Mouse (Mus musculus) hindbrain, postnatal 0 days (tissue): Measurements from ENCODE around the gene Kcnj10. TPM values are rescaled to one million over a fixed set of nuclear protein-coding genes. Genes with fewer than 3 reads are reported as not detected.

ENCODE experiments used
- ATAC-seq: fragments of 200-750 bp; cut with Nextera tagmentation; 2 replicates; pipeline ENCODE4 v1.8.0; 2017; ENCODE audit warnings: mild to moderate bottlenecking, moderate TSS enrichment, moderate library complexity
- DNase-seq: peaks from one replicate; pipeline ENCODE4 v3.0.0-alpha.2; 2015; ENCODE audit warnings: low spot score
- H3K27ac ChIP-seq: fragments of 300-500 bp; sonication (generic); 2 replicates; pipeline ENCODE4 v1.5.1; 2014; ENCODE audit warnings: mild to moderate bottlenecking
- H3K27me3 ChIP-seq: fragments of 300-500 bp; sonication (generic); 2 replicates; pipeline ENCODE4 v1.6.1; 2014; ENCODE audit warnings: low read length, mixed read lengths; ENCODE audit not compliant: insufficient read depth
- H3K36me3 ChIP-seq: fragments of 300-500 bp; sonication (generic); 2 replicates; pipeline ENCODE4 v1.6.1; 2014; ENCODE audit warnings: low read length, mixed read lengths; ENCODE audit not compliant: insufficient read depth
- H3K4me1 ChIP-seq: fragments of 300-500 bp; sonication (generic); 2 replicates; pipeline ENCODE4 v1.6.1; 2014; ENCODE audit warnings: antibody characterized with exemption, low read length, mixed read lengths; ENCODE audit not compliant: insufficient read depth
- H3K4me2 ChIP-seq: fragments of 300-500 bp; sonication (generic); 2 replicates; pipeline ENCODE4 v1.6.1; 2014; ENCODE audit warnings: low read depth, mild to moderate bottlenecking, low read length, moderate library complexity, mixed read lengths
- H3K4me3 ChIP-seq: fragments of 300-500 bp; sonication (generic); 2 replicates; pipeline ENCODE4 v1.5.1; 2014; ENCODE audit warnings: low read length
- H3K9ac ChIP-seq: fragments of 300-500 bp; sonication (generic); replicated peaks from 2 replicates; pipeline ENCODE4 v1.6.1; 2014; ENCODE audit warnings: mild to moderate bottlenecking, low read length, moderate library complexity, mixed read lengths
- H3K9me3 ChIP-seq: fragments of 300-500 bp; sonication (generic); 2 replicates; pipeline ENCODE4 v1.6.1; 2016; ENCODE audit warnings: low read length, mixed read lengths
- CTCF ChIP-seq: IDR thresholded peaks from 2 replicates; pipeline ENCODE4 v1.5.1; 2016; ENCODE audit warnings: antibody characterized with exemption, control low read depth, low read depth
- WGBS: fragments of 180-500 bp; shearing (Covaris S2); extraction: QIAGEN DNeasy Blood & Tissue Kit; methylation state at CpG from one replicate; pipeline ENCODE4 v1.1.7; 2014; 5-methylcytosine and 5-hydroxymethylcytosine counted together
- polyA plus RNA-seq: library from polyadenylated mRNA; unstranded; fragments of >200 nt; fragmentation: Nextera tagmentation; extraction: Ambion mirVana; gene quantifications from 2 replicates; pipeline ENCODE4 v1.2.1, GENCODE M21; 2015
- total RNA-seq: library from RNA; depleted of rRNA; stranded (reverse); fragments of >200 nt; gene quantifications from 2 replicates; pipeline ENCODE4 v1.2.3, GENCODE M21; 2014

Gene Kcnj10
- total and polyA plus RNA-seq, 2 experiments from 2014 or later = 5.4 to 8.6 TPM

- H3K9me3 ChIP-seq = no peaks in the 10 kb centered on the region
- TF ChIP-seq CTCF = peak; percentile 34; the same call in 1 of the 2 replicates
- 76% methylated on average over 3 of the region's 3 CpGs for WGBS
- no peak overlapping the region for H3K4me2 ChIP-seq
- H3K4me3 ChIP-seq = no peak overlapping the region
- H3K27ac ChIP-seq = no peak overlapping the region
- DNase-seq (no peak), ATAC-seq (no peak)
- no peaks in the 10 kb centered on the region for H3K27me3 ChIP-seq
- H3K4me1 ChIP-seq = peaks cover 9% of the 10 kb centered on the region
- H3K36me3 ChIP-seq = no peaks in the 10 kb centered on the region
- no peak overlapping the region for H3K9ac ChIP-seq
These were observed 35.4 kb upstream of the Kcnj10 start for GRCm38 (mm10) chr1:172305635-172306034.

GRCm38 (mm10) chr1:172306196-172306595, 34.8 kb upstream of the Kcnj10 start:
- DNase-seq = no peak
- Histone ChIP-seq H3K9ac (no peak overlapping the region), H3K4me1 (peaks cover 3% of the 10 kb centered on the region), H3K36me3 (no peaks in the 10 kb centered on the region), H3K4me2 (no peak overlapping the region), H3K4me3 (no peak overlapping the region), H3K27me3 (no peaks in the 10 kb centered on the region), H3K27ac (no peak overlapping the region), H3K9me3 (no peaks in the 10 kb centered on the region)
- TF ChIP-seq CTCF = no peak
- WGBS = 87% methylated on average over 4 of the region's 4 CpGs
- no peak for ATAC-seq

GRCm38 (mm10) chr1:172306885-172307284, 34.1 kb upstream of the Kcnj10 start:
- H3K9ac ChIP-seq = no peak overlapping the region
- WGBS = 50% methylated on average over 6 of the region's 6 CpGs
- no peaks in the 10 kb centered on the region for H3K9me3 ChIP-seq
- H3K36me3 ChIP-seq = no peaks in the 10 kb centered on the region
- no peak overlapping the region for H3K4me3 ChIP-seq
- ATAC-seq (no peak), DNase-seq (no peak)
- H3K27ac ChIP-seq = peak overlapping the region; percentile 73
- no peak for TF ChIP-seq CTCF
- no peaks in the 10 kb centered on the region for H3K27me3 ChIP-seq
- H3K4me1 ChIP-seq = peaks cover 2% of the 10 kb centered on the region; the same call in 1 of the 2 replicates
- H3K4me2 ChIP-seq = no peak overlapping the region

- peak; percentile 46 for DNase-seq
- Histone ChIP-seq H3K27ac (peak overlapping the region; percentile 73), H3K4me3 (no peak overlapping the region), H3K4me2 (no peak overlapping the region), H3K36me3 (no peaks in the 10 kb centered on the region), H3K9me3 (no peaks in the 10 kb centered on the region), H3K27me3 (no peaks in the 10 kb centered on the region), H3K4me1 (peaks cover 2% of the 10 kb centered on the region), H3K9ac (no peak overlapping the region)
- no peak for ATAC-seq
- no peak for TF ChIP-seq CTCF
- WGBS = 58% methylated on average over 10 of the region's 10 CpGs
These were observed 33.1 kb upstream of the Kcnj10 start for GRCm38 (mm10) chr1:172307936-172308335.

- Histone ChIP-seq H3K27me3 (no peaks in the 10 kb centered on the region), H3K4me3 (no peak overlapping the region), H3K4me1 (peaks cover 7% of the 10 kb centered on the region), H3K27ac (peak overlapping the region; percentile 73), H3K9ac (no peak overlapping the region), H3K36me3 (no peaks in the 10 kb centered on the region), H3K4me2 (no peak overlapping the region), H3K9me3 (no peaks in the 10 kb centered on the region)
- no peak for TF ChIP-seq CTCF
- DNase-seq = peak; percentile 60
- ATAC-seq = peak; percentile 24; the same call in 1 of the 2 replicates
- WGBS = 83% methylated on average over 1 of the region's 1 CpGs
These were observed 32.6 kb upstream of the Kcnj10 start for GRCm38 (mm10) chr1:172308409-172308808.

- DNase-seq (peak; percentile 97), ATAC-seq (peak; percentile 80)
- peaks cover 17% of the 10 kb centered on the region for H3K4me1 ChIP-seq
- no peaks in the 10 kb centered on the region for H3K27me3 ChIP-seq
- H3K36me3 ChIP-seq = no peaks in the 10 kb centered on the region
- peak overlapping the region; percentile 46 for H3K9ac ChIP-seq
- WGBS = 0% methylated on average over 14 of the region's 14 CpGs
- H3K27ac ChIP-seq = peak overlapping the region; percentile 89
- H3K4me3 ChIP-seq = peak overlapping the region; percentile 23
- H3K9me3 ChIP-seq = no peaks in the 10 kb centered on the region
- peak overlapping the region; percentile 58 for H3K4me2 ChIP-seq
- TF ChIP-seq CTCF = peak; percentile 94
These were observed 31.2 kb upstream of the Kcnj10 start for GRCm38 (mm10) chr1:172309699-172310398.

GRCm38 (mm10) chr1:172311248-172311906, 29.6 kb upstream of the Kcnj10 start:
- ATAC-seq = peak; percentile 1; the same call in 1 of the 2 replicates
- peaks cover 20% of the 10 kb centered on the region for H3K4me1 ChIP-seq

More at GRCm38 (mm10) chr1:172311248-172311906, 29.6 kb upstream of the Kcnj10 start:
- no peaks in the 10 kb centered on the region for H3K9me3 ChIP-seq
- 6% methylated on average over 23 of the region's 23 CpGs for WGBS
- H3K27ac ChIP-seq = peak overlapping the region; percentile 89
- peak; percentile 25; the same call in 1 of the 2 replicates for TF ChIP-seq CTCF
- peak overlapping the region; percentile 64 for H3K9ac ChIP-seq
- peak overlapping the region; percentile 56 for H3K4me3 ChIP-seq
- peaks cover 2% of the 10 kb centered on the region; the same call in 1 of the 2 replicates for H3K36me3 ChIP-seq
- DNase-seq = peak; percentile 74
- H3K4me2 ChIP-seq = peak overlapping the region; percentile 87
- H3K27me3 ChIP-seq = no peaks in the 10 kb centered on the region
